16 mouse cellular contexts compared by ENCODE assay signal in the genomic region with DNA sequence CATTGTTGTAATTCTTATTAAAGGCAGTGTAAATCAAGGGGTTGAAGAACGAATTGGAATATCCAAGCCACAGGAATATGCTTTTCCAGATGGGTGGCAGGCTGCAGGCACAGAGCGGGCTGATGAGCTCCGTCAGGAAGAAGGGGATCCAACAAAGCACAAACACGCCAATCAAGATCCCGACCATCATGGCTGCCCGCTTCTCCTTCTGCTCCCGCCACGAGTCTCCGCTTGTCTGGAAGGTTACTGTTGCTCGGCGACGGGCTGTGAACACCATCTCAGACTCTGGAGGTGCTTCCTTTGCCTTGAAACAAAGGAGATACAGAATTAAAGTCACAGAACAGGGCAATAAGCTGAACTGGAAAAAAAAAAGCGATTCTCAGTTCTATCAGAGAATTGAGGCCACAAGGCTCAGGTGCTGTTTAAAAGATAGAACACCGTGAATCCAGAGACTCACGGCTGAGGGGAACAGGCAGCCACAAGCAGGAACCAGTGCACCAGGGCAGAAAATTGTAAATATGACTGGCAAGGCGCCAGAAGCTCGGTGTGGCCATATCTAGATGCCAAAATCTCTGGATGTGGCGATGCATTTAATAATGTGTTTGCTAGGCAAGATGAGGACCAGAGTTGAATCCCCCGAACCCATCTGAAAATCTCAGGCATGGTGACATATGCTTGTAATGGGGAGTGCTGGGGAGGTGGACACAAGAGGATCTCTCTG. TPM values are rescaled to one million over a fixed set of nuclear protein-coding genes. Genes with fewer than 3 reads are reported as not detected.
DNase-seq lines count a peak whose midpoint lies in the region; ATAC-seq lines count a peak whose summit lies in the region.
"Had no signal": no experiment of that assay in that cellular context is flagged by ENCODE, and none has a peak within 500 bp of the region (broad histone marks: within the 10 kb centered on the region; RNA-seq: fewer than 3 reads in every experiment).

No protein-coding gene starts in this region.

- H3K27ac ChIP-seq in kidney, embryonic 16.5 days (ENCODE audit: low read length) = no peak overlapping the region
- H3K27ac ChIP-seq: heart, embryonic 13.5 days; liver, embryonic 14.5 days; midbrain, embryonic 10.5 days had no signal

- peaks cover 10% of the 10 kb centered on the region for H3K36me3 ChIP-seq in kidney, embryonic 16.5 days (ENCODE audit: insufficient read depth, low read length)

- peak; percentile 12 to 37 for DNase-seq in layer of hippocampus, adult 18-20 months (ENCODE audit: low spot score in 2 of 2)
- DNase-seq in layer of hippocampus, adult 9-10 months (ENCODE audit: low spot score) = no peak
- peak; percentile 21 for DNase-seq in ZHBTc4 (ENCODE audit: low read depth, low spot score)
- DNase-seq in cerebellum, adult 8-10 months = peak; percentile 6
- peak; percentile 35 to 41 for DNase-seq in layer of hippocampus, postnatal 10 days (ENCODE audit: low spot score in 2 of 2)
- no peak for DNase-seq in embryo, embryonic 10.5 days (ENCODE audit: low spot score)
- DNase-seq: adrenal gland, postnatal 10 days; gastrocnemius, postnatal 36 days; kidney, adult 8-10 months; lung, postnatal 14 days; right cerebral cortex, postnatal 4 days had no signal

- H3K27me3 ChIP-seq in kidney, embryonic 16.5 days (ENCODE audit: insufficient read depth, low read length) = no peaks in the 10 kb centered on the region
- H3K27me3 ChIP-seq: heart, embryonic 13.5 days; Patski had no signal

- H3K4me3 ChIP-seq in kidney, embryonic 16.5 days (ENCODE audit: low read length) = no peak overlapping the region
- H3K4me3 ChIP-seq: heart, embryonic 13.5 days; midbrain, embryonic 10.5 days had no signal

- no peak overlapping the region for H3K9ac ChIP-seq in kidney, embryonic 16.5 days (replicated peaks; ENCODE audit: low read length)
- H3K9ac ChIP-seq: heart, embryonic 13.5 days; liver, embryonic 14.5 days had no signal

- H3K9me3 ChIP-seq in kidney, embryonic 16.5 days (ENCODE audit: low read length) = no peaks in the 10 kb centered on the region
- H3K9me3 ChIP-seq: midbrain, embryonic 10.5 days had no signal

- H3K4me2 ChIP-seq in kidney, embryonic 16.5 days (replicated peaks; ENCODE audit: low read depth, low read length) = no peak overlapping the region
- H3K4me2 ChIP-seq: heart, embryonic 13.5 days had no signal

- no peak for ATAC-seq in kidney, embryonic 16.5 days (ENCODE audit: low FRiP score, low TSS enrichment)
- ATAC-seq: Patski had no signal

- no peaks in the 10 kb centered on the region for H3K4me1 ChIP-seq in kidney, embryonic 16.5 days (ENCODE audit: insufficient read depth, low read length)
- H3K4me1 ChIP-seq: heart, embryonic 13.5 days; midbrain, embryonic 10.5 days had no signal

- 85% methylated on average over 19 of the region's 19 CpGs for WGBS in kidney, embryonic 16.5 days

RNA-seq across cellular contexts. Expression of gene Htr5b, which starts 17.7 kb away (rescaled TPM):
- 1 to 10 TPM; 7.5 to 7.6 TPM for total RNA-seq in layer of hippocampus, adult 18-20 months (2021)
- total RNA-seq in layer of hippocampus, postnatal 10 days (2021) = 1 to 10 TPM; 7.3 to 8.1 TPM
- 0.34 and 0.76 TPM in 2 replicates for polyA plus RNA-seq in kidney, embryonic 16.5 days (2015; fragmentation: Nextera tagmentation; extraction: Ambion mirVana)
- total RNA-seq: adrenal gland, postnatal 10 days; gastrocnemius, postnatal 36 days had no signal
- polyA plus RNA-seq: liver, embryonic 14.5 days; Patski had no signal

RNA-seq across cellular contexts. Expression of gene Ddx18, which starts 57.2 kb away (rescaled TPM):
- total RNA-seq in layer of hippocampus, adult 18-20 months (2021) = 10 to 100 TPM; 29.6 to 30.1 TPM
- 10 to 100 TPM; 26.8 to 27.6 TPM for total RNA-seq in layer of hippocampus, postnatal 10 days (2021)
- 55.9 and 65.9 TPM in 2 replicates for polyA plus RNA-seq in kidney, embryonic 16.5 days (2015; fragmentation: Nextera tagmentation; extraction: Ambion mirVana)

Comparison
In these comparisons a context has a peak if more than half of its experiments do, and no peak if none do; other contexts are left out.
1. DNase-seq: peak in layer of hippocampus, adult 18-20 months (2 of 2), ZHBTc4 (single experiment), cerebellum, adult 8-10 months (single experiment) and layer of hippocampus, postnatal 10 days (2 of 2); none in layer of hippocampus, adult 9-10 months (single experiment) and embryo, embryonic 10.5 days (single experiment).